Mouse (Mus musculus) brain, embryonic 14.5 days (tissue): ENCODE measurements around the gene Csde1. TPM values are rescaled to one million over a fixed set of nuclear protein-coding genes. Genes with fewer than 3 reads are reported as not detected.

Experiments used
- DNase-seq: peaks from one replicate; pipeline ENCODE4 v3.0.0-alpha.2; 2011; ENCODE audit warnings: low read depth
- CTCF ChIP-seq: fragments of 200-500 bp; IDR thresholded peaks from 2 replicates; pipeline ENCODE4 v1.5.1; 2012; ENCODE audit warnings: inconsistent platforms, mild to moderate bottlenecking, moderate library complexity, borderline replicate concordance; ENCODE audit not compliant: insufficient read depth, insufficient read length; ENCODE audit errors: extremely low read depth
- POLR2A ChIP-seq: fragments of 200-500 bp; IDR thresholded peaks from 2 replicates; pipeline ENCODE4 v1.6.1; 2012; ENCODE audit warnings: mild to moderate bottlenecking, inconsistent platforms, borderline replicate concordance; ENCODE audit not compliant: poor library complexity, insufficient read depth, insufficient read length, severe bottlenecking; ENCODE audit errors: extremely low read depth
- polyA plus RNA-seq: library from polyadenylated mRNA; depleted of rRNA; stranded (reverse); fragments of >200 nt; gene quantifications from 2 replicates; pipeline ENCODE4 v1.2.3, GENCODE M21; 2012; rRNA removed

Csde1 gene
- 61.0 and 122 TPM in 2 replicates for polyA plus RNA-seq

- DNase-seq = peak; percentile 99
- TF ChIP-seq POLR2A = peak; percentile 61; the same call in 1 of the 2 replicates
- TF ChIP-seq CTCF = no peak
These were observed at the start of gene Csde1 for GRCm38 (mm10) chr3:103020249-103020942. TSS of gene Csde1 (plus strand) at chr3:103020426.

- TF ChIP-seq POLR2A (no peak), CTCF (no peak)
- DNase-seq = no peak
These were observed 49.7 kb upstream of the Csde1 start for GRCm38 (mm10) chr3:102970508-102970907.

- DNase-seq = no peak
- TF ChIP-seq POLR2A = no peak
- TF ChIP-seq CTCF = no peak
These were observed 43.3 kb upstream of the Csde1 start for GRCm38 (mm10) chr3:102976906-102977305.

GRCm38 (mm10) chr3:102979550-102980348 lies 40.5 kb upstream of the Csde1 start:
- peak; percentile 95 for DNase-seq
- TF ChIP-seq CTCF = peak; percentile 12; the same call in 1 of the 2 replicates
- TF ChIP-seq POLR2A = peak; percentile 39; the same call in 1 of the 2 replicates

GRCm38 (mm10) chr3:102980349-102980736 lies 39.9 kb upstream of the Csde1 start:
- TF ChIP-seq CTCF = no peak
- DNase-seq = no peak

- no peak for DNase-seq
- no peak for TF ChIP-seq CTCF
- no peak for TF ChIP-seq POLR2A
These were observed 29.2 kb upstream of the Csde1 start for GRCm38 (mm10) chr3:102991041-102991440.

GRCm38 (mm10) chr3:102992936-102993335 lies 27.3 kb upstream of the Csde1 start:
- TF ChIP-seq CTCF (no peak), POLR2A (no peak)

DNA sequence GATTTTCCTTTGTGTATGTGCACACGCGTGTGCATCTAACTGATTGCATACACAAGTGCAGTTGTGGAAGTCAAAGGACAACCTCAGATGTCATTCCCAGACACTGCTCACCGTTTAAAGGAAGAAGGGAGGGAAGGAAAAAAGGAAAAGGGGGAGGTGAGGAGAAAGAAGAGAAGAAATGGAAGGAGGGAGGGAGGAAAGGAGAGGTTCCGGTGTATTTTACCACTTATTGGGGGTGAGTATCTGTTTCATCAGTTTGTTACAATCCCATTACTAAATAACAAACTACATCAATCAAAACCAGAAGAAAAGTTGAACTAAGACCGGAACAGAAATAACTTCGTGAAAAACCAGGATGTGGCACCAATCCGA lies 25.0 kb upstream of the Csde1 start:
- DNase-seq = no peak
- no peak for TF ChIP-seq CTCF
- no peak for TF ChIP-seq POLR2A

More at GRCm38 (mm10) chr3:102992936-102993335, 27.3 kb upstream of the Csde1 start:
- no peak for DNase-seq

DNA sequence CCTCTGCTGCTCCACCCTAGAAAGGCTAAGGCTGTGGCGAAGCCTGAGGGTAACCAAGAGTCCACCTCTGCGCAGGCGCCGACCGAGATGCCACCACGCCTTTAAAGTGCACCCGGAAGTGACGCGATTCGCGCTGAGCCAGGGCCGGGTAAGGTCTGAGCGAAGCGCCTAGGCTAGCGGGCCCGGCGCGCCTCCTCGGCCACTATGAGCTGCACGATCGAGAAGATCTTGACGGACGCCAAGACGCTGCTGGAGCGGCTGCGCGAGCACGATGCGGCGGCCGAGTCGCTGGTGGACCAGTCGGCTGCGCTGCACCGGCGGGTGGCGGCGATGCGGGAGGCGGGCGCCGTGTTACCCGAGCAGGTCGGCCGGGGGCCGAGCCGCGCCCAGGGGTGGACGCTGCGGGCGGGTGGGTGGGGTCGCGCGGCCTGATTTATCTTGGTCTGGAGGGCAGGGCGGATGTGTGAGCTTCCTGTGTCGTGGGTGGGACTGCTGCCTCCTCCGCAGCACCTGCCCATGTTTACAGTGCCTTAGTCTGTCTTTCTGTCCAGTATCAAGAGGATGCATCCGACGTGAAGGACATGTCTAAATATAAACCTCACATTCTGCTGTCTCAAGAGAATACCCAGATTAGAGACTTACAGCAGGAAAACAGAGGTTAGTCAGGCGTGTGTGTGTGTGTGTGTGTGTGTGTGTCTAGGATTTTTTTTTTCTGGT lies 24.5 kb upstream of the Csde1 start, which contains the start of gene Sike1:
TSS of gene Sike1 (plus strand) at position 104 of the 717 bp plus-strand sequence.
- TF ChIP-seq CTCF (no peak), POLR2A (peak; percentile 84)

GRCm38 (mm10) chr3:102997036-102997435 lies 23.2 kb upstream of the Csde1 start:
- TF ChIP-seq CTCF (no peak), POLR2A (no peak)
- DNase-seq = peak; percentile 14

More for the DNA sequence above, 24.5 kb upstream of the Csde1 start, which contains the start of gene Sike1:
- DNase-seq = peak; percentile 96

GRCm38 (mm10) chr3:102997591-102997990 lies 22.6 kb upstream of the Csde1 start:
- DNase-seq = no peak
- TF ChIP-seq CTCF (no peak), POLR2A (no peak)

DNA sequence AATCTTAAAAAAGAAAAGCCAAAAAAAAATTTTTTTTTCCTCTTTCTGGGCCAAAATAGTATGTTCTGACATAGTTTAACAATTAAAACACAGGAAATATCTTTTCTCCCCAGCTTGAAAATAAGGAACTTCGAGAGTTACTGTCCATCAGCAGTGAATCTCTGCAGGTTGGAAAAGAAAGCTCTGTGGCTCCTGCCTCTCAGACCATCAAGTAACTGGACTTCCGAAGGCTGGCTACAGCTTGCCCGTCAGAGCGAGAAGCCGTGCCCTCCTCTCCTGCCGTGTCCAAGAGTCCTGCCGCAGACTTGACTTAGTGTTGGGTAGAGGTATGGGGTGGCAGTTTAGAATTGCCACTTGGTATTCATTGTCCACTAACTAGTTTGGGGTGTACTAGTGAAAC lies 18.6 kb upstream of the Csde1 start:
- no peak for DNase-seq

More for the DNA sequence above, 18.6 kb upstream of the Csde1 start:
- no peak for TF ChIP-seq POLR2A
- TF ChIP-seq CTCF = no peak
